In the genomic region with DNA sequence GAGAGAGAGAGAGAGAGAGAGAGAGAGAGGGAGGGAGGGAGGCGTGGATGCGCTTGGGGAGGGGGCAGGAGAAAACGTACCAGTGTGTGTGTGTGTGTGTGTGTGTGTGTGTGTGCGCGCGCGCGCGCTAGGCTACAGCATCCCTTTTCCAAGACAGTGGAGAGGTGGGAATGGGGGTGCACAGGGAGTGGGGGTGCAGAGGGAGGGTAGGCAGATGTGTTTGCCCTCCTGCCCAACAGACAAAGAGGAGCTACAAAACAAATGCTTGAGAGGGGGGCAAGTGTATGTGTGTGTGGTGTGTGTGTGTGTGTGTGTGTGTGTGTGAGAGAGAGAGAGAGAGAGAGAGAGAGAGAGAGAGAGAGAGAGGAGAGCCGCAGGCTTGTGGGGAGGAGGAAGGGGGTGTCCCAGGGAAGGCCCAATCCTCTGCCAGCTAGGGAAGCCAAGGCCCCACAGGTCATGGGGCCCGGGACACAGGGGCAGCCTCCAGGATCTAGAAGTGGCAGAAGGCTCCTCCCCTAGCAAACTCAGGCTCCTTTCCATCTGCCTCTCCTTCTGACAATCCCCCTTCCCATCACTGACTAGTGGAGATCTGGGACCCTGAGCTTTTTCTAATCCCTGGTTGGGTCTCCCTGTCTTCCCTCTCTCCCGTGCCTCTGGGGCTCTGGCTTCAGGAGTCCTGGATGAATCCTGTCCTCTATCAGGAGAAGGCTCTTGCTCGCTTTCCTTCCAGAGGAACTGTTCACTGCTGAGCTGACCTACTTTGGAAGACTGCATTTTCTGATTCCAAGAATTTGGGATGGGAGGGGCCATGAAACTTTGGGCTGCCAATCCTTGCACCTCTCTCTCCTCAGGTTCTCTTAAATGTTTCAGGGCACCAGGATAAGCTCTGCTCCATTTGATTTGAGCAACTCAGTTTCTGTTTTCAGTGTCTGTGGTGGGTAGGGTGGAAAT, we compare ENCODE assay signal across 8 mouse cellular contexts. TPM values are rescaled to one million over a fixed set of nuclear protein-coding genes. Genes with fewer than 3 reads are reported as not detected.
DNase-seq lines count a peak whose midpoint lies in the region; ATAC-seq and TF ChIP-seq lines count a peak whose summit lies in the region.

No protein-coding gene starts in this region.

- H3K27me3 ChIP-seq in heart, embryonic 14.5 days (ENCODE audit: control insufficient read depth, insufficient read depth, low read length): peaks cover 8% of the 10 kb centered on the region
- 0 out of 2 replicates have a peak, but pooled peaks cover 4% of the 10 kb centered on the region for H3K27me3 ChIP-seq in kidney, embryonic 15.5 days
- peaks cover 64% of the 10 kb centered on the region for H3K27me3 ChIP-seq in liver, embryonic 15.5 days

- 0 out of 2 replicates have a peak, but pooled peaks have one; percentile 48 for ATAC-seq in heart, embryonic 14.5 days (ENCODE audit: insufficient number of reproducible peaks, insufficient read depth, low FRiP score, low read depth)
- ATAC-seq in kidney, embryonic 15.5 days (replicated peaks; ENCODE audit: low FRiP score): peak; percentile 72
- ATAC-seq in liver, embryonic 15.5 days (ENCODE audit: insufficient read depth): peak; percentile 38

- H3K4me3 ChIP-seq in layer of hippocampus, adult 2 months: peak overlapping the region; percentile 24; the same call in 1 of the 2 replicates
- peak overlapping the region; percentile 50 to 56 for H3K4me3 ChIP-seq in heart, embryonic 14.5 days (ENCODE audit: control insufficient read depth in 1 of 2, insufficient read depth in 1 of 2, low read depth in 1 of 2, low read length in 2 of 2)
- peak overlapping the region; percentile 54 for H3K4me3 ChIP-seq in kidney, embryonic 15.5 days (replicated peaks)
- H3K4me3 ChIP-seq in liver, embryonic 15.5 days (replicated peaks): no peak overlapping the region; the same call in 1 of the 2 replicates
- peak overlapping the region; percentile 97 for H3K4me3 ChIP-seq in olfactory bulb, adult 2 months (ENCODE audit: insufficient read depth, low read depth, low read length)

- TF ChIP-seq CTCF in layer of hippocampus, adult 2 months (conservative IDR thresholded peaks at IDR 0.05): no peak
- TF ChIP-seq CTCF in olfactory bulb, adult 2 months (IDR thresholded peaks at IDR 0.05; ENCODE audit: insufficient read depth, low read depth, low read length): no peak

- no peak for TF ChIP-seq POLR2A in olfactory bulb, adult 2 months (IDR thresholded peaks at IDR 0.05; ENCODE audit: insufficient read depth, low read depth, low read length)

- peak overlapping the region; percentile 79 for H3K27ac ChIP-seq in layer of hippocampus, adult 2 months
- no peak overlapping the region for H3K27ac ChIP-seq in heart, embryonic 14.5 days (replicated peaks in 1 of 2; ENCODE audit: control insufficient read depth in 1 of 2, insufficient read depth in 1 of 2, low read depth in 2 of 2, low read length in 2 of 2)
- peak overlapping the region; percentile 30; the same call in 1 of the 2 replicates for H3K27ac ChIP-seq in kidney, embryonic 15.5 days
- H3K27ac ChIP-seq in liver, embryonic 15.5 days (replicated peaks): no peak overlapping the region
- peak overlapping the region; percentile 95 for H3K27ac ChIP-seq in olfactory bulb, adult 2 months (ENCODE audit: insufficient read depth, low read depth, low read length)

- peak; percentile 16 to 53 for DNase-seq in layer of hippocampus, adult 2 months (ENCODE audit: low spot score in 2 of 2)
- DNase-seq in layer of hippocampus, adult 11-12 months (ENCODE audit: low spot score): no peak
- DNase-seq in embryo, embryonic 9.5 days (ENCODE audit: extremely low spot score): peak; percentile 68
- no peak for DNase-seq in spleen, postnatal 4 days (ENCODE audit: low spot score in 2 of 2)

- H3K9me3 ChIP-seq in heart, embryonic 14.5 days (ENCODE audit: control insufficient read depth, low read length): no peaks in the 10 kb centered on the region
- no peaks in the 10 kb centered on the region for H3K9me3 ChIP-seq in kidney, embryonic 15.5 days (replicated peaks)
- no peaks in the 10 kb centered on the region for H3K9me3 ChIP-seq in liver, embryonic 15.5 days (replicated peaks)

- peak overlapping the region; percentile 86 for H3K4me2 ChIP-seq in heart, embryonic 14.5 days (ENCODE audit: low read length)
- H3K4me2 ChIP-seq in kidney, embryonic 15.5 days: peak overlapping the region; percentile 91
- peak overlapping the region; percentile 67 for H3K4me2 ChIP-seq in liver, embryonic 15.5 days

- H3K36me3 ChIP-seq in heart, embryonic 14.5 days (ENCODE audit: control insufficient read depth, insufficient read depth, low read length): no peaks in the 10 kb centered on the region
- H3K36me3 ChIP-seq in kidney, embryonic 15.5 days: no peaks in the 10 kb centered on the region
- H3K36me3 ChIP-seq in liver, embryonic 15.5 days (replicated peaks): no peaks in the 10 kb centered on the region

- H3K4me1 ChIP-seq in heart, embryonic 14.5 days (ENCODE audit: control insufficient read depth in 2 of 2, insufficient read depth in 2 of 2, low read length in 2 of 2): peaks cover 13 to 22% of the 10 kb centered on the region in 2 experiments; a peak in 3 of 4 replicates
- H3K4me1 ChIP-seq in kidney, embryonic 15.5 days: peaks cover 21% of the 10 kb centered on the region
- H3K4me1 ChIP-seq in liver, embryonic 15.5 days (replicated peaks): peaks cover 14% of the 10 kb centered on the region; the same call in 1 of the 2 replicates
- H3K4me1 ChIP-seq in olfactory bulb, adult 2 months (ENCODE audit: control insufficient read depth, insufficient read depth, low read length): peaks cover 22% of the 10 kb centered on the region

- H3K9ac ChIP-seq in heart, embryonic 14.5 days (ENCODE audit: low read length): peak overlapping the region; percentile 50; the same call in 1 of the 2 replicates
- H3K9ac ChIP-seq in kidney, embryonic 15.5 days: 0 out of 2 replicates have a peak overlapping the region, but pooled peaks have one; percentile 29
- no peak overlapping the region for H3K9ac ChIP-seq in liver, embryonic 15.5 days

- 8% methylated on average over 12 of the region's 13 CpGs for WGBS in heart, embryonic 14.5 days
- 7% methylated on average over 11 of the region's 13 CpGs for WGBS in kidney, embryonic 15.5 days
- 25% methylated on average over 12 of the region's 13 CpGs for WGBS in liver, embryonic 15.5 days (ENCODE audit: insufficient replicate concordance)
- WGBS in olfactory bulb, adult 2 months: 6% methylated on average over 13 of the region's 13 CpGs

RNA-seq across cellular contexts. Expression of gene Ikzf4, which starts 0.6 kb away (rescaled TPM):
- total RNA-seq in layer of hippocampus, adult 2 months (2021): 10 to 100 TPM; 16.7 to 18.7 TPM
- polyA plus RNA-seq in heart, embryonic 14.5 days (2014; fragmentation: Nextera tagmentation; extraction: Ambion mirVana): 1.5 and 1.8 TPM in 2 replicates
- 1.9 and 2.2 TPM in 2 replicates for polyA plus RNA-seq in kidney, embryonic 15.5 days (2015; fragmentation: Nextera tagmentation; extraction: Ambion mirVana)
- 0.12 TPM in 2 replicates for polyA plus RNA-seq in liver, embryonic 15.5 days (2015; fragmentation: Nextera tagmentation; extraction: Ambion mirVana)
- polyA plus RNA-seq in olfactory bulb, adult 2 months (2012; ENCODE audit: insufficient read depth, insufficient read length, low replicate concordance, missing spikeins): not detected in 2 replicates

RNA-seq across cellular contexts. Expression of gene Rps26, which starts 19.9 kb away (rescaled TPM):
- total RNA-seq in layer of hippocampus, adult 2 months (2021): 100 to 1,000 TPM; 283 to 303 TPM
- 540 and 605 TPM in 2 replicates for polyA plus RNA-seq in heart, embryonic 14.5 days (2014; fragmentation: Nextera tagmentation; extraction: Ambion mirVana)
- polyA plus RNA-seq in kidney, embryonic 15.5 days (2015; fragmentation: Nextera tagmentation; extraction: Ambion mirVana): 752 and 867 TPM in 2 replicates
- 296 and 352 TPM in 2 replicates for polyA plus RNA-seq in liver, embryonic 15.5 days (2015; fragmentation: Nextera tagmentation; extraction: Ambion mirVana)
- not detected in 2 replicates for polyA plus RNA-seq in olfactory bulb, adult 2 months (2012; ENCODE audit: insufficient read depth, insufficient read length, low replicate concordance, missing spikeins)

RNA-seq across cellular contexts. Expression of gene Suox, which starts 27.5 kb away (rescaled TPM):
- total RNA-seq in layer of hippocampus, adult 2 months (2021): 10 to 100 TPM; 12.5 to 12.6 TPM
- polyA plus RNA-seq in heart, embryonic 14.5 days (2014; fragmentation: Nextera tagmentation; extraction: Ambion mirVana): 9.9 and 11.4 TPM in 2 replicates
- polyA plus RNA-seq in kidney, embryonic 15.5 days (2015; fragmentation: Nextera tagmentation; extraction: Ambion mirVana): 11.7 and 13.2 TPM in 2 replicates
- polyA plus RNA-seq in liver, embryonic 15.5 days (2015; fragmentation: Nextera tagmentation; extraction: Ambion mirVana): 14.3 and 14.7 TPM in 2 replicates
- polyA plus RNA-seq in olfactory bulb, adult 2 months (2012; ENCODE audit: insufficient read depth, insufficient read length, low replicate concordance, missing spikeins): not detected in 2 replicates

RNA-seq across cellular contexts. Expression of gene Rab5b, which starts 49.6 kb away (rescaled TPM):
- total RNA-seq in layer of hippocampus, adult 2 months (2021): 100 to 1,000 TPM; 126 to 134 TPM
- polyA plus RNA-seq in heart, embryonic 14.5 days (2014; fragmentation: Nextera tagmentation; extraction: Ambion mirVana): 56.7 and 58.3 TPM in 2 replicates
- 71.4 and 72.3 TPM in 2 replicates for polyA plus RNA-seq in kidney, embryonic 15.5 days (2015; fragmentation: Nextera tagmentation; extraction: Ambion mirVana)
- polyA plus RNA-seq in liver, embryonic 15.5 days (2015; fragmentation: Nextera tagmentation; extraction: Ambion mirVana): 33.5 and 36.7 TPM in 2 replicates
- not detected in 2 replicates for polyA plus RNA-seq in olfactory bulb, adult 2 months (2012; ENCODE audit: insufficient read depth, insufficient read length, low replicate concordance, missing spikeins)

RNA-seq across cellular contexts. Expression of gene Erbb3, which starts 57.0 kb away (rescaled TPM):
- total RNA-seq in layer of hippocampus, adult 2 months (2021): 1 to 10 TPM; 5.7 to 5.9 TPM
- polyA plus RNA-seq in heart, embryonic 14.5 days (2014; fragmentation: Nextera tagmentation; extraction: Ambion mirVana): 2.9 and 3.5 TPM in 2 replicates
- polyA plus RNA-seq in kidney, embryonic 15.5 days (2015; fragmentation: Nextera tagmentation; extraction: Ambion mirVana): 9.7 and 10.7 TPM in 2 replicates
- 3.1 and 3.6 TPM in 2 replicates for polyA plus RNA-seq in liver, embryonic 15.5 days (2015; fragmentation: Nextera tagmentation; extraction: Ambion mirVana)
- not detected in 2 replicates for polyA plus RNA-seq in olfactory bulb, adult 2 months (2012; ENCODE audit: insufficient read depth, insufficient read length, low replicate concordance, missing spikeins)

Comparison
In these comparisons a context has a peak if more than half of its experiments do, and no peak if none do; other contexts are left out.
1. DNase-seq: peak in layer of hippocampus, adult 2 months (2 of 2) and embryo, embryonic 9.5 days (single experiment); none in layer of hippocampus, adult 11-12 months (single experiment) and spleen, postnatal 4 days (0 of 2).
2. H3K27ac ChIP-seq: peak in layer of hippocampus, adult 2 months (single experiment), kidney, embryonic 15.5 days (single experiment) and olfactory bulb, adult 2 months (single experiment); none in heart, embryonic 14.5 days (0 of 2) and liver, embryonic 15.5 days (single experiment).
3. Peak in every context shown above with its lines, with median percentiles within 50 percentile points of each other: ATAC-seq and H3K4me2 ChIP-seq.